Comparison of ENCODE assay signal across 11 mouse cellular contexts in genomic region chr16:34657566-34657965, GRCm38 (mm10). TPM values are rescaled to one million over a fixed set of nuclear protein-coding genes. Genes with fewer than 3 reads are reported as not detected.
DNase-seq lines count a peak whose midpoint lies in the region; ATAC-seq and TF ChIP-seq lines count a peak whose summit lies in the region.
"Not testable (repeated sequence)": the region's sequence is repeated elsewhere in the genome, so short reads cannot be mapped to it uniquely, and the experiment has no call there.
"Had no signal": no experiment of that assay in that cellular context is flagged by ENCODE, and none has a peak within 500 bp of the region (broad histone marks: within the 10 kb centered on the region; RNA-seq: fewer than 3 reads in every experiment).

No protein-coding gene starts in this region.

- not testable (repeated sequence) for H3K36me3 ChIP-seq in CH12.LX (replicated peaks in 1 of 2; ENCODE audit: control insufficient read depth in 1 of 2, insufficient read depth in 1 of 2, low read length in 1 of 2); forebrain, embryonic 14.5 days (ENCODE audit: control insufficient read depth, insufficient read depth, low read length); hindbrain, embryonic 11.5 days (ENCODE audit: control insufficient read depth, insufficient read depth, low read length); kidney, embryonic 15.5 days; limb, embryonic 11.5 days (ENCODE audit: control insufficient read depth, insufficient read depth, low read length); lung, embryonic 15.5 days; neural tube, embryonic 13.5 days

- dilution Hi-C loops in CH12.LX (cut with MboI; ENCODE audit: extremely low pct_ligation_motif_present, extremely low pct_unique_long_range_greater_than_20kb, low sequenced_read_pairs) = not testable (repeated sequence)

- H3K4me1 ChIP-seq in CH12.LX (ENCODE audit: control insufficient read depth in 1 of 2, insufficient read depth in 2 of 2); forebrain, embryonic 14.5 days (ENCODE audit: control insufficient read depth, insufficient read depth, low read length); hindbrain, embryonic 11.5 days (replicated peaks; ENCODE audit: control insufficient read depth, insufficient read depth, low read length); kidney, embryonic 15.5 days; limb, embryonic 11.5 days (ENCODE audit: control insufficient read depth, insufficient read depth, low read length); lung, embryonic 15.5 days: not testable (repeated sequence)
- peaks cover 13% of the 10 kb centered on the region for H3K4me1 ChIP-seq in neural tube, embryonic 13.5 days (replicated peaks)

- not testable (repeated sequence) for DNase-seq in CH12.LX (ENCODE audit: extremely low read depth)
- DNase-seq in embryo, embryonic 10 days (ENCODE audit: low spot score) = peak; percentile 33
- DNase-seq in forebrain, embryonic 14.5 days (ENCODE audit: low spot score) = peak; percentile 44
- peak; percentile 38 for DNase-seq in hindbrain, embryonic 11.5 days (ENCODE audit: low spot score)
- peak; percentile 29 for DNase-seq in limb, embryonic 11.5 days (ENCODE audit: low spot score)

- not testable (repeated sequence) for H3K79me2 ChIP-seq in CH12.LX (replicated peaks; ENCODE audit: control insufficient read depth, extremely low read depth, insufficient read depth, poor library complexity, severe bottlenecking)

- H3K4me2 ChIP-seq in CH12.LX (ENCODE audit: insufficient read depth, low read depth, poor library complexity, severe bottlenecking) = peak overlapping the region; percentile 59
- H3K4me2 ChIP-seq in forebrain, embryonic 14.5 days (ENCODE audit: low read length) = peak overlapping the region; percentile 53
- H3K4me2 ChIP-seq in hindbrain, embryonic 11.5 days (replicated peaks; ENCODE audit: low read depth, low read length) = peak overlapping the region; percentile 42
- H3K4me2 ChIP-seq in kidney, embryonic 15.5 days = peak overlapping the region; percentile 68
- peak overlapping the region; percentile 42; the same call in 1 of the 2 replicates for H3K4me2 ChIP-seq in limb, embryonic 11.5 days (ENCODE audit: low read depth, severe bottlenecking)
- H3K4me2 ChIP-seq in lung, embryonic 15.5 days = peak overlapping the region; percentile 62
- peak overlapping the region; percentile 57 for H3K4me2 ChIP-seq in neural tube, embryonic 13.5 days

- peak; percentile 44; the same call in 1 of the 2 replicates for ATAC-seq in forebrain, embryonic 14.5 days
- not testable (repeated sequence) for ATAC-seq in hindbrain, embryonic 11.5 days (ENCODE audit: low FRiP score); kidney, embryonic 15.5 days (replicated peaks; ENCODE audit: low FRiP score); limb, embryonic 11.5 days (ENCODE audit: insufficient number of reproducible peaks, low FRiP score, low TSS enrichment, low read depth); lung, embryonic 15.5 days (ENCODE audit: borderline replicate concordance, extremely low read depth, low FRiP score, low TSS enrichment); neural tube, embryonic 13.5 days (ENCODE audit: low read depth)

- WGBS in forebrain, embryonic 14.5 days = 2% methylated on average over 16 of the region's 16 CpGs
- 3% methylated on average over 16 of the region's 16 CpGs for WGBS in hindbrain, embryonic 11.5 days
- 3% methylated on average over 16 of the region's 16 CpGs for WGBS in kidney, embryonic 15.5 days
- 5% methylated on average over 16 of the region's 16 CpGs for WGBS in limb, embryonic 11.5 days
- 3% methylated on average over 16 of the region's 16 CpGs for WGBS in lung, embryonic 15.5 days
- WGBS in neural tube, embryonic 13.5 days = 3% methylated on average over 16 of the region's 16 CpGs

- TF ChIP-seq RAD21 in CH12.LX (IDR thresholded peaks at IDR 0.05; ENCODE audit: low read depth, low read length) = not testable (repeated sequence)

- not testable (repeated sequence) for H3K9ac ChIP-seq in CH12.LX (ENCODE audit: insufficient read depth, low read depth); hindbrain, embryonic 11.5 days (ENCODE audit: low read depth, low read length); kidney, embryonic 15.5 days; limb, embryonic 11.5 days (ENCODE audit: low read length); lung, embryonic 15.5 days
- peak overlapping the region; percentile 35; the same call in 1 of the 2 replicates for H3K9ac ChIP-seq in forebrain, embryonic 14.5 days (ENCODE audit: low read length)
- H3K9ac ChIP-seq in neural tube, embryonic 13.5 days = peak overlapping the region; percentile 53

- TF ChIP-seq POLR2A in CH12.LX (IDR thresholded peaks at IDR 0.05; ENCODE audit: low read depth, low read length) = not testable (repeated sequence)

- in situ Hi-C loops in CH12.LX (cut with MboI; ENCODE audit: low pct_ligation_motif_present, low pct_unique_long_range_greater_than_20kb, low sequenced_read_pairs) = not testable (repeated sequence)

- H3K9me3 ChIP-seq in CH12.LX (replicated peaks; ENCODE audit: low read length); forebrain, embryonic 14.5 days (replicated peaks; ENCODE audit: control insufficient read depth, low read length); hindbrain, embryonic 11.5 days (ENCODE audit: control insufficient read depth, low read length); kidney, embryonic 15.5 days (replicated peaks); limb, embryonic 11.5 days (ENCODE audit: control insufficient read depth, low read length); lung, embryonic 15.5 days; neural tube, embryonic 13.5 days: not testable (repeated sequence)

- not testable (repeated sequence) for H3K4me3 ChIP-seq in CH12.LX (replicated peaks in 1 of 3; ENCODE audit: low read depth in 2 of 3, low read length in 2 of 3, poor library complexity in 1 of 3); limb, embryonic 11.5 days (ENCODE audit: low read depth, low read length)
- H3K4me3 ChIP-seq in forebrain, embryonic 14.5 days (ENCODE audit: low read depth, low read length) = peak overlapping the region; percentile 26
- H3K4me3 ChIP-seq in hindbrain, embryonic 11.5 days (ENCODE audit: low read depth, low read length) = peak overlapping the region; percentile 24
- peak overlapping the region; percentile 43 for H3K4me3 ChIP-seq in kidney, embryonic 15.5 days (replicated peaks)
- H3K4me3 ChIP-seq in lung, embryonic 15.5 days = peak overlapping the region; percentile 34
- H3K4me3 ChIP-seq in neural tube, embryonic 13.5 days = peak overlapping the region; percentile 34

- not testable (repeated sequence) for TF ChIP-seq EP300 in CH12.LX (IDR thresholded peaks at IDR 0.05; ENCODE audit: low read length)

- not testable (repeated sequence) for H3K27ac ChIP-seq in CH12.LX (ENCODE audit: insufficient read depth, low read depth); forebrain, embryonic 14.5 days (ENCODE audit: low read depth, low read length); hindbrain, embryonic 11.5 days (ENCODE audit: low read depth, low read length); kidney, embryonic 15.5 days; limb, embryonic 11.5 days (replicated peaks; ENCODE audit: low read depth, low read length); lung, embryonic 15.5 days; neural tube, embryonic 13.5 days (replicated peaks)

- H3K27me3 ChIP-seq in CH12.LX (replicated peaks) = peaks cover 62% of the 10 kb centered on the region
- not testable (repeated sequence) for H3K27me3 ChIP-seq in forebrain, embryonic 14.5 days (replicated peaks; ENCODE audit: control insufficient read depth, insufficient read depth, low read length); hindbrain, embryonic 11.5 days (ENCODE audit: control insufficient read depth, insufficient read depth, low read length); kidney, embryonic 15.5 days; limb, embryonic 11.5 days (ENCODE audit: control insufficient read depth, insufficient read depth, low read length); lung, embryonic 15.5 days
- H3K27me3 ChIP-seq in neural tube, embryonic 13.5 days = peaks cover 12% of the 10 kb centered on the region

- not testable (repeated sequence) for TF ChIP-seq CTCF in CH12.LX (conservative IDR thresholded peaks at IDR 0.05 in 1 of 2, IDR thresholded peaks at IDR 0.05 in 1 of 2; ENCODE audit: low read depth in 2 of 2, low read length in 2 of 2)

RNA-seq across cellular contexts. Expression of gene Ropn1, which starts 7.8 kb away (rescaled TPM):
- total RNA-seq in CH12.LX (2012; rRNA removed) = not detected in 2 replicates
- not detected in 2 replicates for total RNA-seq in CH12.LX (2014; rRNA removed)
- polyA plus RNA-seq in CH12.LX (2012; ENCODE audit: insufficient read length, low read depth) = not detected in 2 replicates
- not detected in 2 replicates for polyA plus RNA-seq in forebrain, embryonic 14.5 days (2014; fragmentation: Nextera tagmentation; extraction: Ambion mirVana)
- polyA plus RNA-seq in hindbrain, embryonic 11.5 days (2014; fragmentation: Nextera tagmentation; extraction: Ambion mirVana) = not detected in 2 replicates
- polyA plus RNA-seq in kidney, embryonic 15.5 days (2015; fragmentation: Nextera tagmentation; extraction: Ambion mirVana) = not detected in 2 replicates
- not detected in 2 replicates for polyA plus RNA-seq in limb, embryonic 11.5 days (2014; fragmentation: Nextera tagmentation; extraction: Ambion mirVana)
- not detected in 2 replicates for polyA plus RNA-seq in lung, embryonic 15.5 days (2015; fragmentation: Nextera tagmentation; extraction: Ambion mirVana)
- polyA plus RNA-seq in neural tube, embryonic 13.5 days (2015; fragmentation: Nextera tagmentation; extraction: Ambion mirVana) = not detected in 2 replicates
- total RNA-seq: gastrocnemius, adult 8-10 months; left cerebral cortex, adult 8-10 months had no signal
- polyA plus RNA-seq: thymus, adult 2 months had no signal

RNA-seq across cellular contexts. Expression of gene Ccdc14, which starts 32.9 kb away (rescaled TPM):
- 11.6 and 12.8 TPM in 2 replicates for total RNA-seq in CH12.LX (2012; rRNA removed)
- 18.5 and 20.7 TPM in 2 replicates for total RNA-seq in CH12.LX (2014; rRNA removed)
- polyA plus RNA-seq in CH12.LX (2012; ENCODE audit: insufficient read length, low read depth) = 17.9 and 18.9 TPM in 2 replicates
- 5.7 and 6.5 TPM in 2 replicates for polyA plus RNA-seq in forebrain, embryonic 14.5 days (2014; fragmentation: Nextera tagmentation; extraction: Ambion mirVana)
- 11.3 and 11.4 TPM in 2 replicates for polyA plus RNA-seq in hindbrain, embryonic 11.5 days (2014; fragmentation: Nextera tagmentation; extraction: Ambion mirVana)
- polyA plus RNA-seq in kidney, embryonic 15.5 days (2015; fragmentation: Nextera tagmentation; extraction: Ambion mirVana) = 7.0 and 7.6 TPM in 2 replicates
- polyA plus RNA-seq in limb, embryonic 11.5 days (2014; fragmentation: Nextera tagmentation; extraction: Ambion mirVana) = 10.7 and 11.2 TPM in 2 replicates
- 8.7 and 9.3 TPM in 2 replicates for polyA plus RNA-seq in lung, embryonic 15.5 days (2015; fragmentation: Nextera tagmentation; extraction: Ambion mirVana)
- polyA plus RNA-seq in neural tube, embryonic 13.5 days (2015; fragmentation: Nextera tagmentation; extraction: Ambion mirVana) = 4.2 and 5.7 TPM in 2 replicates
